Mouse (Mus musculus) MEL (cell line): ENCODE results near the gene Rab13. TPM values are rescaled to one million over a fixed set of nuclear protein-coding genes. Genes with fewer than 3 reads are reported as not detected.

ENCODE experiments used
- DNase-seq: peaks from one replicate; pipeline ENCODE4 v3.0.0; 2011; ENCODE audit warnings: low read depth, low spot score
- H3K27ac ChIP-seq: 2 replicates; pipeline ENCODE4 v1.5.1; 2012; ENCODE audit warnings: low read depth, mild to moderate bottlenecking, control low read depth, low read length, moderate library complexity; ENCODE audit not compliant: control insufficient read depth
- H3K27me3 ChIP-seq, 2 experiments: fragments of 150-350 bp in 1 of 2; sonication (generic) in 1 of 2; 2 replicates each; pipeline ENCODE4 v1.6.1; 2012; ENCODE audit warnings: low read length in 2 of 2, mild to moderate bottlenecking in 2 of 2, improper control_type of control experiment in 1 of 2, moderate library complexity in 1 of 2; ENCODE audit not compliant: insufficient read depth in 2 of 2, control insufficient read depth in 1 of 2
- H3K36me3 ChIP-seq, 2 experiments: 2 replicates each; pipeline ENCODE4 v1.6.1; 2012 to 2014; ENCODE audit warnings: low read length in 2 of 2, improper control_type of control experiment in 1 of 2, inconsistent platforms in 1 of 2, mild to moderate bottlenecking in 1 of 2; ENCODE audit not compliant: insufficient read depth in 2 of 2, control insufficient read depth in 1 of 2
- H3K4me1 ChIP-seq, 2 experiments: fragments of 150-350 bp in 1 of 2; sonication (generic) in 1 of 2; 2 replicates each; pipeline ENCODE4 v1.6.1; 2012; ENCODE audit warnings: low read length in 2 of 2, improper control_type of control experiment in 1 of 2, mild to moderate bottlenecking in 1 of 2; ENCODE audit not compliant: insufficient read depth in 2 of 2, control insufficient read depth in 1 of 2
- H3K4me3 ChIP-seq, 2 experiments: fragments of 150-350 bp in 1 of 2; sonication (generic) in 1 of 2; 2 replicates each; pipeline ENCODE4 v1.5.1; 2012; ENCODE audit warnings: low read depth in 2 of 2, low read length in 2 of 2, mild to moderate bottlenecking in 2 of 2, moderate library complexity in 2 of 2, control low read depth in 1 of 2, improper control_type of control experiment in 1 of 2; ENCODE audit not compliant: control insufficient read depth in 1 of 2, insufficient read depth in 1 of 2
- H3K79me2 ChIP-seq: 2 replicates; pipeline ENCODE4 v1.6.1; 2012; ENCODE audit warnings: mild to moderate bottlenecking, low read length, moderate library complexity; ENCODE audit not compliant: control insufficient read depth, poor library complexity, insufficient read depth
- H3K9ac ChIP-seq: 2 replicates; pipeline ENCODE4 v1.6.1; 2012; ENCODE audit warnings: low read depth, mild to moderate bottlenecking, control low read depth, low read length, moderate library complexity; ENCODE audit not compliant: control insufficient read depth, poor library complexity, severe bottlenecking
- H3K9me3 ChIP-seq: fragments of 150-350 bp; sonication (generic); replicated peaks from 2 replicates; pipeline ENCODE4 v1.6.1; 2012; ENCODE audit warnings: mild to moderate bottlenecking, low read length, improper control_type of control experiment, moderate library complexity; ENCODE audit not compliant: insufficient read depth
- CTCF ChIP-seq, 3 experiments: IDR thresholded peaks in 2 of 3; conservative IDR thresholded peaks in 1 of 3; 2 replicates each; pipeline ENCODE4 v1.5.1; 2011 to 2012; ENCODE audit warnings: low read length in 3 of 3, low read depth in 2 of 3, mild to moderate bottlenecking in 2 of 3, improper control_type of control experiment in 1 of 3, inconsistent platforms in 1 of 3, mixed read lengths in 1 of 3, moderate library complexity in 1 of 3; ENCODE audit not compliant: control insufficient read depth in 1 of 3, insufficient read depth in 1 of 3, poor library complexity in 1 of 3, severe bottlenecking in 1 of 3
- E2F4 ChIP-seq: IDR thresholded peaks from 2 replicates; pipeline ENCODE4 v1.6.1; 2011; ENCODE audit warnings: low read depth, low read length, improper control_type of control experiment, borderline replicate concordance
- ELF1 ChIP-seq: IDR thresholded peaks from 2 replicates; pipeline ENCODE4 v1.6.1; 2014; ENCODE audit warnings: low read depth, mild to moderate bottlenecking, inconsistent platforms, low read length, improper control_type of control experiment, moderate library complexity
- ETS1 ChIP-seq: IDR thresholded peaks from 2 replicates; pipeline ENCODE4 v1.6.1; 2012; ENCODE audit warnings: low read depth, mild to moderate bottlenecking, inconsistent platforms, low read length, improper control_type of control experiment, moderate library complexity
- HCFC1 ChIP-seq: IDR thresholded peaks from 2 replicates; pipeline ENCODE4 v1.6.1; 2012; ENCODE audit warnings: low read depth, mild to moderate bottlenecking, inconsistent platforms, low read length, improper control_type of control experiment, moderate library complexity
- MAX ChIP-seq: IDR thresholded peaks from 2 replicates; pipeline ENCODE4 v1.6.1; 2011; ENCODE audit warnings: low read length, improper control_type of control experiment
- MYB ChIP-seq: IDR thresholded peaks from 2 replicates; pipeline ENCODE4 v1.6.1; 2011; ENCODE audit warnings: mild to moderate bottlenecking, low read depth, low read length, improper control_type of control experiment
- MYC ChIP-seq: IDR thresholded peaks from 2 replicates; pipeline ENCODE4 v1.6.1; 2011; ENCODE audit warnings: low read depth, mild to moderate bottlenecking, low read length, improper control_type of control experiment, moderate library complexity
- POLR2A ChIP-seq, 2 experiments: IDR thresholded peaks; 2 replicates each; pipeline ENCODE4 v1.6.1; 2011 to 2012; ENCODE audit warnings: low read length in 2 of 2, mild to moderate bottlenecking in 2 of 2, control low read depth in 1 of 2, improper control_type of control experiment in 1 of 2, low read depth in 1 of 2, moderate library complexity in 1 of 2; ENCODE audit not compliant: control insufficient read depth in 1 of 2, insufficient read depth in 1 of 2, poor library complexity in 1 of 2
- SIN3A ChIP-seq: IDR thresholded peaks from 2 replicates; pipeline ENCODE4 v1.6.1; 2012; ENCODE audit warnings: low read length, improper control_type of control experiment, inconsistent platforms
- polyA plus RNA-seq, 2 experiments: library from polyadenylated mRNA; stranded (reverse) in 1 of 2; unstranded in 1 of 2; fragments of >175 nt in 1 of 2; fragments of >200 nt in 1 of 2; gene quantifications; 2 replicates each; pipeline versions ENCODE4 v1.2.1 to v1.2.4; 2012; ENCODE audit warnings: low replicate concordance in 2 of 2, low read depth in 1 of 2; ENCODE audit not compliant: insufficient read length in 2 of 2, insufficient read depth in 1 of 2, missing spikeins in 1 of 2
- total RNA-seq: library from RNA; depleted of rRNA; stranded (reverse); fragments of 300-350 nt; gene quantifications from 2 replicates; pipeline ENCODE4 v1.2.3, GENCODE M21; 2012

Rab13 gene
- total and polyA plus RNA-seq, 3 experiments, result 5.1 to 7.7 TPM; not detected in 1

DNA sequence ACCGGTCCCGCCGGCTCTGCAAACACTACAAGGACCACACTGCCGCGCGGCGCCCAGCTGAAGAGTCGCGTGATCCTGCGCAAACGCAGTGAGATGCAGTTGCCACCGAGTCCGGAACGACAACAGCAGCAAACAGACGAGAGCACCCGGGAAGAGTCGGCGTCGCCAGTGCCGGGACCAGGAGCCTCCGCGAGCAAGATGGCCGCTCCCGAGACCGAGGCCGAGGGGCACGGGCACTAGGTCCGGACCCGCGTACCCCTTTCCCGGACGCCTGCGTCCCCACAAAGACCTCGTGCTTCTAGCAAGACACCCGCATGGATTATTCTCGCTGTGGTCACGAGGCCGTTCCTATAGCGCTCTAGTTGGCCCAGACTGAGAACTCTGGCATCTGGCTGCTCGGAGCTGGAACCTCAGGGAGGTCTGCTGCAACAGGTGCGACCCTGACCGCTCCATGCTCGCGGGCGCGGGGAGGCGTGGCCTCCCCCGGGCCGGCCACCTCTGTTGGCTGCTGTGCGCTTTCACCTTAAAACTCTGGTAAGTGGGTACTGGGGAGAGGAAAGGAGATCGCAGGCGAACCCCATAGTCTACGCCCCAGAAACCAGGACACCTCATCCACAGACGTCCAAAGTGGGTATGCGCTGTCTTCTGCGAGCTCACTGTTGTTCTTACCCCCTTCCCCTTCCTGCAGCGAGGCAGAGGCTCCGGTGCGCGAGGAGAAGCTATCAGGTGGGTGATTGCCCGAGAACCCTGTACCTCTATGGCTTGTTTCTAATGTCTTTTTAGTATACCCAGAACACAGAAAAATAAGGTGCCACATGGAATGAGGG is 18.2 kb downstream of the Rab13 start, which contains the start of gene Jtb (continued):
- peak; percentile 98 for TF ChIP-seq HCFC1
- TF ChIP-seq, all 39 proteins: peak for 25

- Histone ChIP-seq H3K9ac (no peak overlapping the region), H3K27ac (no peak overlapping the region), H3K4me3 (no peak overlapping the region), H3K27me3 (no peaks in the 10 kb centered on the region), H3K9me3 (no peaks in the 10 kb centered on the region), H3K36me3 (no peaks in the 10 kb centered on the region), H3K79me2 (no peaks in the 10 kb centered on the region), H3K4me1 (peaks cover 4 to 8% of the 10 kb centered on the region in 2 experiments; a peak in 3 of 4 replicates)
- DNase-seq, result no peak
- TF ChIP-seq E2F4, result no peak
- TF ChIP-seq CTCF (IDR thresholded peaks at IDR 0.05 in 2 of 3, conservative IDR thresholded peaks at IDR 0.05 in 1 of 3; ENCODE audit: control insufficient read depth in 1 of 3, insufficient read depth in 1 of 3, low read depth in 2 of 3, low read length in 3 of 3, poor library complexity in 1 of 3, severe bottlenecking in 1 of 3), result no peak
Observed at GRCm38 (mm10) chr3:90241251-90241650, 27.8 kb downstream of the Rab13 start.

GRCm38 (mm10) chr3:90241669-90242358 is 28.3 kb downstream of the Rab13 start:
- no peaks in the 10 kb centered on the region for H3K27me3 ChIP-seq
- H3K79me2 ChIP-seq, result no peaks in the 10 kb centered on the region
- no peak overlapping the region for H3K27ac ChIP-seq
- TF ChIP-seq ETS1 (no peak), MYB (no peak), MAX (no peak), ELF1 (no peak), SIN3A (no peak), POLR2A (IDR thresholded peaks at IDR 0.05; ENCODE audit: control insufficient read depth in 1 of 2, insufficient read depth in 1 of 2, low read depth in 1 of 2, low read length in 2 of 2, poor library complexity in 1 of 2) (no peak), MYC (no peak)
- no peak for DNase-seq
- no peaks in the 10 kb centered on the region for H3K9me3 ChIP-seq
- H3K4me3 ChIP-seq, result no peak overlapping the region
- peaks cover 6 to 11% of the 10 kb centered on the region in 2 experiments; a peak in 3 of 4 replicates for H3K4me1 ChIP-seq
- H3K9ac ChIP-seq, result no peak overlapping the region
- peaks cover 0 to 4% of the 10 kb centered on the region in 2 experiments; a peak in 1 of 4 replicates for H3K36me3 ChIP-seq
